Mouse (Mus musculus) olfactory bulb, adult 2 months (tissue): Measurements from ENCODE around the gene Cyp2u1.

ENCODE experiments used
- CTCF ChIP-seq: fragments of 200-500 bp; IDR thresholded peaks from 2 replicates; pipeline ENCODE4 v1.5.1; 2012; ENCODE audit warnings: low read depth, mild to moderate bottlenecking, low read length, moderate library complexity; ENCODE audit not compliant: insufficient read depth
- POLR2A ChIP-seq: fragments of 200-500 bp; IDR thresholded peaks from 2 replicates; pipeline ENCODE4 v1.6.1; 2012; ENCODE audit warnings: mild to moderate bottlenecking, low read depth, low read length, moderate library complexity; ENCODE audit not compliant: insufficient read depth

DNA sequence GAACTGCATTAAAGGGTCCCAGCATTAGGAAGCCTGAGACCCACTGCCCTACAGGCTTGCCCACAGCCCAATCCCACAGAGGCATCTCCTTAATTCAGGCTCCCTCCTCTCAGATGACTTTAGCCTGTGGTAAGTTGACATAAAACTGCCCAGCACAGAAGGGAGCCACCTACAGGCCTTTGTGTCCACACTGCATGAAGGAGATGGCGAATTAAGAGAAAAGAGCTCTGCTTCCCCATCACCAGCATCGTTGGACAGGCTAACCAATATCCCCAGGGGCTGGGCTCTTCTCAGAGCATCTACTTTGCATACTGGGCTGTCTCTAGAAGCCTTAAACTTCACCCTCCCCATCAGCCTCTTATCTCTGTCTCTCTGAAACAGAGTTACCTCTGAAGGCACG, 8.5 kb downstream of the Cyp2u1 start:
- TF ChIP-seq POLR2A (no peak), CTCF (no peak)
